8 mouse cellular contexts compared by ENCODE assay signal in genomic region chr9:57504381-57504700, GRCm38 (mm10). TPM values are rescaled to one million over a fixed set of nuclear protein-coding genes. Genes with fewer than 3 reads are reported as not detected.
DNase-seq lines count a peak whose midpoint lies in the region; ATAC-seq and TF ChIP-seq lines count a peak whose summit lies in the region.

No protein-coding gene starts in this region.

- peak; percentile 37 for TF ChIP-seq CTCF in left cerebral cortex, adult 2 months (IDR thresholded peaks at IDR 0.05)

- peak overlapping the region; percentile 57 for H3K4me3 ChIP-seq in forebrain, embryonic 10.5 days
- H3K4me3 ChIP-seq in left cerebral cortex, adult 2 months = peak overlapping the region; percentile 57

- peaks cover 57% of the 10 kb centered on the region for H3K4me1 ChIP-seq in forebrain, embryonic 10.5 days

- no peaks in the 10 kb centered on the region for H3K9me3 ChIP-seq in forebrain, embryonic 10.5 days

- WGBS in forebrain, embryonic 10.5 days = under 1% methylated on average over 34 of the region's 34 CpGs

- intact Hi-C loops in left cerebral cortex, adult 2 months (cut with DNase I) = loop anchor here (2.0 kb wide), 1 partner anchor 16 kb away; the partner anchor contains the start of gene Cox5a

- peaks cover 80% of the 10 kb centered on the region for H3K27me3 ChIP-seq in forebrain, embryonic 10.5 days (ENCODE audit: poor library complexity, severe bottlenecking)

- no peaks in the 10 kb centered on the region for H3K36me3 ChIP-seq in forebrain, embryonic 10.5 days (replicated peaks)

- peak; percentile 4 to 64; a peak in 2 of 4 replicates for ATAC-seq in hematopoietic stem cell, adult 5-6 weeks (replicated peaks in 1 of 2; ENCODE audit: insufficient read depth in 1 of 2, low FRiP score in 2 of 2, low TSS enrichment in 1 of 2, low read depth in 1 of 2, poor library complexity in 2 of 2, severe bottlenecking in 2 of 2)

- peak; percentile 60 for DNase-seq in CD4-positive helper T cell, adult 2 months (ENCODE audit: low read depth, low spot score)
- peak; percentile 62 for DNase-seq in adrenal gland, postnatal 25 days
- peak; percentile 60 for DNase-seq in forebrain, embryonic 10.5 days (ENCODE audit: extremely low spot score, low spot score)
- peak; percentile 58 to 63 for DNase-seq in left cerebral cortex, adult 2 months (ENCODE audit: extremely low spot score in 1 of 2, low spot score in 2 of 2)
- peak; percentile 58 to 62 for DNase-seq in lung, postnatal 4 days
- peak; percentile 56 for DNase-seq in retina, postnatal 7 days (ENCODE audit: low read depth, low spot score)
- peak; percentile 67 for DNase-seq in urinary bladder, postnatal 14 days (ENCODE audit: low spot score)

- H3K27ac ChIP-seq in forebrain, embryonic 10.5 days = peak overlapping the region; percentile 59
- peak overlapping the region; percentile 69; the same call in 1 of the 2 replicates for H3K27ac ChIP-seq in left cerebral cortex, adult 2 months

RNA-seq across cellular contexts. Expression of gene Rpp25, which starts 0.5 kb away (rescaled TPM):
- total RNA-seq in adrenal gland, postnatal 25 days (2021) = 5.0 and 6.5 TPM in 2 replicates
- polyA plus RNA-seq in forebrain, embryonic 10.5 days (2016; fragmentation: Nextera tagmentation; extraction: Ambion mirVana) = 1.2 and 1.4 TPM in 2 replicates
- total RNA-seq in hematopoietic stem cell, adult 5-6 weeks (2017) = not detected in 2 replicates
- 10 to 100 TPM; 16.9 to 18.5 TPM for total RNA-seq in left cerebral cortex, adult 2 months (2021)

RNA-seq across cellular contexts. Expression of gene Cox5a, which starts 16.7 kb away (rescaled TPM):
- total RNA-seq in adrenal gland, postnatal 25 days (2021) = 410 and 447 TPM in 2 replicates
- 686 and 693 TPM in 2 replicates for polyA plus RNA-seq in forebrain, embryonic 10.5 days (2016; fragmentation: Nextera tagmentation; extraction: Ambion mirVana)
- 54.6 and 80.4 TPM in 2 replicates for total RNA-seq in hematopoietic stem cell, adult 5-6 weeks (2017)
- total RNA-seq in left cerebral cortex, adult 2 months (2021) = 100 to 1,000 TPM; 374 to 440 TPM

RNA-seq across cellular contexts. Expression of gene Fam219b, which starts 33.0 kb away (rescaled TPM):
- 25.2 and 29.2 TPM in 2 replicates for total RNA-seq in adrenal gland, postnatal 25 days (2021)
- 17.7 and 18.7 TPM in 2 replicates for polyA plus RNA-seq in forebrain, embryonic 10.5 days (2016; fragmentation: Nextera tagmentation; extraction: Ambion mirVana)
- 16.7 and 18.6 TPM in 2 replicates for total RNA-seq in hematopoietic stem cell, adult 5-6 weeks (2017)
- total RNA-seq in left cerebral cortex, adult 2 months (2021) = 10 to 100 TPM; 18.1 to 21.6 TPM

RNA-seq across cellular contexts. Expression of gene Scamp5, which starts 36.5 kb away (rescaled TPM):
- total RNA-seq in adrenal gland, postnatal 25 days (2021) = 10.8 and 14.4 TPM in 2 replicates
- 12.9 and 15.5 TPM in 2 replicates for polyA plus RNA-seq in forebrain, embryonic 10.5 days (2016; fragmentation: Nextera tagmentation; extraction: Ambion mirVana)
- 0.10 TPM in 1 of 2 replicates, not detected in the other for total RNA-seq in hematopoietic stem cell, adult 5-6 weeks (2017)
- total RNA-seq in left cerebral cortex, adult 2 months (2021) = 100 to 1,000 TPM; 379 TPM

RNA-seq across cellular contexts. Expression of gene Mpi, which starts 48.2 kb away (rescaled TPM):
- 37.2 and 46.9 TPM in 2 replicates for total RNA-seq in adrenal gland, postnatal 25 days (2021)
- polyA plus RNA-seq in forebrain, embryonic 10.5 days (2016; fragmentation: Nextera tagmentation; extraction: Ambion mirVana) = 63.2 and 66.9 TPM in 2 replicates
- total RNA-seq in hematopoietic stem cell, adult 5-6 weeks (2017) = 9.9 and 11.2 TPM in 2 replicates
- total RNA-seq in left cerebral cortex, adult 2 months (2021) = 10 to 100 TPM; 63.4 to 76.9 TPM

Comparison
In these comparisons a context has a peak if more than half of its experiments do, and no peak if none do; other contexts are left out.
1. Peak in every context shown above with its lines: DNase-seq, ATAC-seq, H3K4me3 ChIP-seq and H3K27ac ChIP-seq.